In genomic region chr1:142734108-142734507, GRCm38 (mm10) we compare ENCODE assay signal across 25 mouse cellular contexts.
DNase-seq lines count a peak whose midpoint lies in the region; ATAC-seq lines count a peak whose summit lies in the region.
"Had no signal": no experiment of that assay in that cellular context is flagged by ENCODE, and none has a peak within 500 bp of the region (broad histone marks: within the 10 kb centered on the region; RNA-seq: fewer than 3 reads in every experiment).

No protein-coding gene starts in this region.

- no peak overlapping the region for H3K27ac ChIP-seq in forebrain, embryonic 11.5 days (ENCODE audit: low read depth, low read length)
- no peak overlapping the region for H3K27ac ChIP-seq in forebrain, embryonic 10.5 days
- H3K27ac ChIP-seq in forebrain, embryonic 13.5 days = no peak overlapping the region
- H3K27ac ChIP-seq in forebrain, embryonic 16.5 days (ENCODE audit: low read length) = no peak overlapping the region
- H3K27ac ChIP-seq in hindbrain, embryonic 13.5 days = no peak overlapping the region
- H3K27ac ChIP-seq: embryonic facial prominence, embryonic 12.5 days; embryonic facial prominence, embryonic 15.5 days; heart, adult 2 months; heart, embryonic 10.5 days; heart, embryonic 13.5 days had no signal

- H3K27me3 ChIP-seq in forebrain, embryonic 11.5 days (ENCODE audit: control insufficient read depth, insufficient read depth, low read length) = no peaks in the 10 kb centered on the region
- H3K27me3 ChIP-seq in forebrain, embryonic 10.5 days (ENCODE audit: poor library complexity, severe bottlenecking) = no peaks in the 10 kb centered on the region
- no peaks in the 10 kb centered on the region for H3K27me3 ChIP-seq in forebrain, embryonic 13.5 days
- H3K27me3 ChIP-seq in forebrain, embryonic 16.5 days (replicated peaks; ENCODE audit: control insufficient read depth, insufficient read depth, low read length) = no peaks in the 10 kb centered on the region
- H3K27me3 ChIP-seq in hindbrain, embryonic 13.5 days = no peaks in the 10 kb centered on the region
- H3K27me3 ChIP-seq: embryonic facial prominence, embryonic 12.5 days; embryonic facial prominence, embryonic 15.5 days; heart, embryonic 13.5 days had no signal

- no peaks in the 10 kb centered on the region for H3K36me3 ChIP-seq in forebrain, embryonic 11.5 days (ENCODE audit: control insufficient read depth, insufficient read depth, low read length)
- H3K36me3 ChIP-seq in forebrain, embryonic 10.5 days (replicated peaks) = no peaks in the 10 kb centered on the region
- H3K36me3 ChIP-seq in forebrain, embryonic 13.5 days (ENCODE audit: poor library complexity, severe bottlenecking) = no peaks in the 10 kb centered on the region
- no peaks in the 10 kb centered on the region for H3K36me3 ChIP-seq in forebrain, embryonic 16.5 days (ENCODE audit: control insufficient read depth, insufficient read depth)
- H3K36me3 ChIP-seq in hindbrain, embryonic 13.5 days = no peaks in the 10 kb centered on the region
- H3K36me3 ChIP-seq: embryonic facial prominence, embryonic 12.5 days; embryonic facial prominence, embryonic 15.5 days; heart, embryonic 10.5 days; heart, embryonic 13.5 days had no signal

- DNase-seq in forebrain, embryonic 11.5 days (ENCODE audit: low spot score) = no peak
- no peak for DNase-seq in forebrain, embryonic 10.5 days (ENCODE audit: extremely low spot score, low spot score)
- no peak for DNase-seq in embryo, embryonic 9.5 days (ENCODE audit: extremely low spot score)
- DNase-seq: adrenal gland, adult 8-10 months; adrenal gland, postnatal 25 days; cerebellum, adult 18-20 months; cerebellum, adult 9-10 months; cerebellum, postnatal 14 days; gastrocnemius, postnatal 10 days; gastrocnemius, postnatal 36 days; heart, adult 2 months; heart, postnatal 14 days; heart, postnatal 4 days; kidney, adult 18-20 months had no signal

- ATAC-seq in forebrain, embryonic 11.5 days (replicated peaks; ENCODE audit: low FRiP score) = peak; percentile 78
- peak; percentile 70 for ATAC-seq in forebrain, embryonic 13.5 days
- peak; percentile 82 for ATAC-seq in forebrain, embryonic 16.5 days
- no peak for ATAC-seq in hindbrain, embryonic 13.5 days (ENCODE audit: low FRiP score)
- ATAC-seq: activated CD4-positive, CD25-positive, alpha-beta regulatory T cell, adult 4 months; hindbrain, embryonic 16.5 days; inflammation-experienced regulatory T-cells, adult 6 months; intestine, embryonic 16.5 days had no signal

- H3K4me3 ChIP-seq in forebrain, embryonic 11.5 days (ENCODE audit: low read depth, low read length) = no peak overlapping the region
- H3K4me3 ChIP-seq in forebrain, embryonic 10.5 days = no peak overlapping the region
- H3K4me3 ChIP-seq in forebrain, embryonic 13.5 days = no peak overlapping the region
- no peak overlapping the region for H3K4me3 ChIP-seq in forebrain, embryonic 16.5 days (replicated peaks; ENCODE audit: low read length)
- H3K4me3 ChIP-seq in hindbrain, embryonic 13.5 days = no peak overlapping the region
- H3K4me3 ChIP-seq: embryonic facial prominence, embryonic 12.5 days; embryonic facial prominence, embryonic 15.5 days; heart, adult 2 months; heart, embryonic 10.5 days; heart, embryonic 13.5 days had no signal

- H3K4me2 ChIP-seq in forebrain, embryonic 11.5 days (ENCODE audit: low read depth, low read length, severe bottlenecking) = no peak overlapping the region
- H3K4me2 ChIP-seq in forebrain, embryonic 13.5 days = no peak overlapping the region
- no peak overlapping the region for H3K4me2 ChIP-seq in forebrain, embryonic 16.5 days (ENCODE audit: low read length)
- H3K4me2 ChIP-seq in hindbrain, embryonic 13.5 days = no peak overlapping the region
- H3K4me2 ChIP-seq: embryonic facial prominence, embryonic 12.5 days; embryonic facial prominence, embryonic 15.5 days; heart, embryonic 13.5 days had no signal

- no peaks in the 10 kb centered on the region for H3K9me3 ChIP-seq in forebrain, embryonic 11.5 days (ENCODE audit: control insufficient read depth, low read length)
- H3K9me3 ChIP-seq in forebrain, embryonic 10.5 days = no peaks in the 10 kb centered on the region
- H3K9me3 ChIP-seq in forebrain, embryonic 13.5 days (replicated peaks) = no peaks in the 10 kb centered on the region
- no peaks in the 10 kb centered on the region for H3K9me3 ChIP-seq in forebrain, embryonic 16.5 days (ENCODE audit: control insufficient read depth, low read length)
- H3K9me3 ChIP-seq in hindbrain, embryonic 13.5 days = no peaks in the 10 kb centered on the region
- H3K9me3 ChIP-seq: embryonic facial prominence, embryonic 12.5 days; embryonic facial prominence, embryonic 15.5 days; heart, embryonic 10.5 days; heart, embryonic 13.5 days had no signal

- H3K9ac ChIP-seq in forebrain, embryonic 11.5 days (ENCODE audit: low read length) = no peak overlapping the region
- H3K9ac ChIP-seq in forebrain, embryonic 13.5 days = no peak overlapping the region
- no peak overlapping the region for H3K9ac ChIP-seq in forebrain, embryonic 16.5 days (replicated peaks; ENCODE audit: low read depth, low read length)
- H3K9ac ChIP-seq in hindbrain, embryonic 13.5 days = no peak overlapping the region
- H3K9ac ChIP-seq: embryonic facial prominence, embryonic 12.5 days; embryonic facial prominence, embryonic 15.5 days; heart, embryonic 13.5 days had no signal

- no peaks in the 10 kb centered on the region for H3K4me1 ChIP-seq in forebrain, embryonic 11.5 days (replicated peaks; ENCODE audit: control insufficient read depth, insufficient read depth, low read length)
- H3K4me1 ChIP-seq in forebrain, embryonic 10.5 days = peaks cover 6% of the 10 kb centered on the region; the same call in 1 of the 2 replicates
- 0 out of 2 replicates have a peak, but pooled peaks cover 5% of the 10 kb centered on the region for H3K4me1 ChIP-seq in forebrain, embryonic 13.5 days
- 0 out of 2 replicates have a peak, but pooled peaks cover 3% of the 10 kb centered on the region for H3K4me1 ChIP-seq in forebrain, embryonic 16.5 days (replicated peaks; ENCODE audit: control insufficient read depth, insufficient read depth, low read length)
- no peaks in the 10 kb centered on the region for H3K4me1 ChIP-seq in hindbrain, embryonic 13.5 days (replicated peaks)
- H3K4me1 ChIP-seq: embryonic facial prominence, embryonic 12.5 days; embryonic facial prominence, embryonic 15.5 days; heart, embryonic 10.5 days; heart, embryonic 13.5 days had no signal
